Mouse (Mus musculus): ENCODE measurements around the gene Slc2a4. TPM values are rescaled to one million over a fixed set of nuclear protein-coding genes. Genes with fewer than 3 reads are reported as not detected.
A peak's percentile ranks its signal among the peaks of the same experiment; 100 is the strongest.

The Slc2a4 gene
- polyA plus RNA-seq, 1 experiment from 2014 or later: 2.7 TPM

DNA sequence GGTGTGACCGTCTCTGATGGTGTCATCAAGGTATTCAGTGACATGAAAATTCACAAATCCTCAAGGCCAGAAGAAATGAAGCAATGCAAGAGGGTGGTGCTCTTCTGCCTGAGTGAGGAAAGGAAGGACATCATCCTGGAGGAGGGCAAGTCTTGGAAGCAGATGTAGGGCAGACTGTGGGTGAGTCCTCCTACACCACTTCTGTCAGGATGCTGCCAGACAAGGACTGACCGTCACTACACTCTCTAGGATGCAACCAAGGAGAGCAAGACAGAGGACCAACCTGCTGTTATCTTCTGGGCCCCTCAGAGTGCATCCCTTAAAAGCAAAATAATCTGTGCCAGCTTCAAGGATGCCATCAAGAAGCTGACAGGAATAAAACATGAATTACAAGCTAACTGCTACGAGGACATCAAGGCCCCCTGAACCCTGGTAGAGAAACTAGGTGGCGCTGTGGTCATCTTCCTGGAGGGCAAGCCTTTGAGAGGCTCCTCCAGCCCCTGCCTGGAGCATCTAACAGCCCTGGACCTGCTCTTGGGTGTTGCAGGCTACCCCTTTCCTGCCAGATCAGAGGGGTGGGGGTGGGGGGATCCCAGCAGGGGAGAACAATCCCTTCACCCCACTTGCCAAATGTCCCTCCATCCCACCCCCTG lies 2.9 kb upstream of the Slc2a4 start:
- peaks cover 4% of the 10 kb centered on the region; the same call in 1 of the 2 replicates for H3K4me1 ChIP-seq (ENCODE audit: control insufficient read depth, insufficient read depth, low read length)
- no peak overlapping the region for H3K4me3 ChIP-seq (ENCODE audit: low read depth, low read length)
- H3K27ac ChIP-seq (ENCODE audit: low read depth, low read length): no peak overlapping the region
- peaks cover 3% of the 10 kb centered on the region; the same call in 1 of the 2 replicates for H3K27me3 ChIP-seq (ENCODE audit: control insufficient read depth, insufficient read depth, low read length)
- no peak for ATAC-seq (ENCODE audit: low read depth)
- H3K9ac ChIP-seq (replicated peaks; ENCODE audit: low read depth, low read length): no peak overlapping the region
- H3K4me2 ChIP-seq (ENCODE audit: low read depth, low read length): no peak overlapping the region
- WGBS: 44% methylated on average over 4 of the region's 4 CpGs
- H3K36me3 ChIP-seq (ENCODE audit: control insufficient read depth, insufficient read depth, low read length): no peaks in the 10 kb centered on the region
- no peaks in the 10 kb centered on the region for H3K9me3 ChIP-seq (ENCODE audit: control insufficient read depth, low read length)

GRCm38 (mm10) chr11:69948763-69949150 lies 769 bp upstream of the Slc2a4 start:
- Histone ChIP-seq H3K9ac (replicated peaks; ENCODE audit: low read depth, low read length) (no peak overlapping the region), H3K27ac (ENCODE audit: low read depth, low read length) (no peak overlapping the region)
- peak; percentile 52; the same call in 1 of the 2 replicates for ATAC-seq (ENCODE audit: low read depth)

DNA sequence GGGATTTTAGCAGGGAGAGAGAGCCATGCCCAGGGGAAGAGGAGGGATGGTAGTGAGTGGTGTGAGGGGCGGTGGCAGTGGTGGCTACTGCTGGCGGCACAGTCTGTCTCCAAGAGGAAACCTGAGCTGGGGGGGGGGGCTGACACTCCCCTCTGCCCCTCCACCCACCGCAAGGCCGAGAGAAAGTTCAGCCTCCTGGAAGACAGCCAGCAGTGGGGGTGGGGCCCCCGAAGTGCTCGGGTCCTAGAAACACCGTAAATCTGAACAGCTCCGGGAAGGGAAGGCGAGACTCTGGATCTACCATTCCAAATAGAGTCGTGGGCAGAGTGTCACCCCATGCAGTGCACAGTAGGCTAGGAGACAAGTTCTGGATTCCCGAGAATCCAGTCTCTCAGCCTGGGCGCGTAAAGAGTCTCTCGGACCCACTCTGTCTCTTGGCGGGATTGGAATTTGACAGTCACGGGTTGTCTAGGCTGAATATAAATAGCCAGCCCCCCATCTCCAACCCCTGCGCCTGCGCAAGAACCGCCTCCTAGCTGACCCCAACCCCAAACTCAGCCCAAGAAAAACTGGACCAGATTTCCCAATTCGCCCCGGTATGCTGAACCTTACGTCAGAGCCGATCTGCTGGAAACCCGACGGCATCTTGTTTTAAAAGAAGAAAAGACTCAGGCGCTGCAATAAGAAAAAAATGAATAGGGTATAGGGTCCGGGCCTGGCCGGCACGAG lies 487 bp downstream of the Slc2a4 start:
- Histone ChIP-seq H3K27me3 (ENCODE audit: control insufficient read depth, insufficient read depth, low read length) (peaks cover 3% of the 10 kb centered on the region; the same call in 1 of the 2 replicates), H3K36me3 (ENCODE audit: control insufficient read depth, insufficient read depth, low read length) (no peaks in the 10 kb centered on the region), H3K4me3 (ENCODE audit: low read depth, low read length) (peak overlapping the region; percentile 38), H3K4me1 (ENCODE audit: control insufficient read depth, insufficient read depth, low read length) (peaks cover 4% of the 10 kb centered on the region; the same call in 1 of the 2 replicates), H3K27ac (ENCODE audit: low read depth, low read length) (no peak overlapping the region), H3K9me3 (ENCODE audit: control insufficient read depth, low read length) (no peaks in the 10 kb centered on the region), H3K9ac (replicated peaks; ENCODE audit: low read depth, low read length) (peak overlapping the region; percentile 39; the same call in 1 of the 2 replicates), H3K4me2 (ENCODE audit: low read depth, low read length) (peak overlapping the region; percentile 50)
- ATAC-seq (ENCODE audit: low read depth): peak; percentile 48
- WGBS: 3% methylated on average over 28 of the region's 29 CpGs

More at GRCm38 (mm10) chr11:69948763-69949150, 769 bp upstream of the Slc2a4 start:
- WGBS: under 1% methylated on average over 14 of the region's 14 CpGs
- H3K4me2 ChIP-seq (ENCODE audit: low read depth, low read length): peak overlapping the region; percentile 50
- no peaks in the 10 kb centered on the region for H3K36me3 ChIP-seq (ENCODE audit: control insufficient read depth, insufficient read depth, low read length)
- no peaks in the 10 kb centered on the region for H3K9me3 ChIP-seq (ENCODE audit: control insufficient read depth, low read length)
- peaks cover 4% of the 10 kb centered on the region; the same call in 1 of the 2 replicates for H3K4me1 ChIP-seq (ENCODE audit: control insufficient read depth, insufficient read depth, low read length)
- H3K4me3 ChIP-seq (ENCODE audit: low read depth, low read length): peak overlapping the region; percentile 38; the same call in 1 of the 2 replicates
- H3K27me3 ChIP-seq (ENCODE audit: control insufficient read depth, insufficient read depth, low read length): peaks cover 3% of the 10 kb centered on the region; the same call in 1 of the 2 replicates

DNA sequence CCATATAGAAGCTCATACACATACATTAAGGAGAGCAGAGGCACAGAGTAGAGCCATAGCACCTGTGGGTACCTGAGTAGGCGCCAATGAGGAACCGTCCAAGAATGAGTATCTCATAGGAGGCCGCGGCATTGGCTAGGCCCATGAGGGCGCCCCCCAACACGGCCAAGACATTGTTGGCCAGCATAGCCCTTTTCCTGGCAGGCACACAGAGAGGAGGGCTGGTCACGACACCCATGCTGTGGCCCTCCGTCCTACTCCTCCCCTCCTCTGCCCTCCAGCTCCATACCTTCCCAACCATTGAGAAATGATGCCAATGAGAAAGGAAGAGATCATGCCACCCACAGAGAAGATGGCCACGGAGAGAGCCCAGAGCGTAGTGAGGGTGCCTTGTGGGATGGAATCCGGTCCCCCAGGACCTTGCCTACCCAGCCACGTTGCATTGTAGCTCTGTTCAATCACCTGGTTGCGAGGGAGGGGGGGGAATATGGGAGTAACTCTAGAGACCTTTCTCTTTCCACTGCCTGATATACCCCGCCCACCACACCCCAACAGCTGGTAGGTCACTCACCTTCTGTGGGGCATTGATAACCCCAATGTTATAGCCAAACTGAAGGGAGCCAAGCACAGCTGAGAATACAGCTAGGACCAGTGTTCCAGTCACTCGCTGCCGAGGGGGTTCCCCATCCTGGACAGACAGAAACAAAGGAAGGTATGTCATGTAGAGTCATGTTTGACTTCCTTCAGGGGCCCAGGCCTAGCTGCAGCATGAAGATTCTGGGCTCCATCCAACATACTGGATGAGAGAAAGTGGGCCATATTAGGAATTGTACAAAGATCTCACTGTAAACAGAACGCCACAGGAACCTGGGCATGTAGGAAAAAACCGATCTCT lies 1.7 kb downstream of the Slc2a4 start:
- 93% methylated on average over 18 of the region's 18 CpGs for WGBS
- Histone ChIP-seq H3K27me3 (ENCODE audit: control insufficient read depth, insufficient read depth, low read length) (peaks cover 3% of the 10 kb centered on the region; the same call in 1 of the 2 replicates), H3K4me2 (ENCODE audit: low read depth, low read length) (no peak overlapping the region)

GRCm38 (mm10) chr11:69945216-69945615 lies 2.8 kb downstream of the Slc2a4 start:
- ATAC-seq (ENCODE audit: low read depth): no peak
- WGBS: 79% methylated on average over 13 of the region's 13 CpGs
- H3K9me3 ChIP-seq (ENCODE audit: control insufficient read depth, low read length): no peaks in the 10 kb centered on the region

More for the DNA sequence above, 1.7 kb downstream of the Slc2a4 start:
- Histone ChIP-seq H3K4me3 (ENCODE audit: low read depth, low read length) (no peak overlapping the region), H3K9ac (replicated peaks; ENCODE audit: low read depth, low read length) (no peak overlapping the region), H3K27ac (ENCODE audit: low read depth, low read length) (no peak overlapping the region), H3K36me3 (ENCODE audit: control insufficient read depth, insufficient read depth, low read length) (no peaks in the 10 kb centered on the region), H3K4me1 (ENCODE audit: control insufficient read depth, insufficient read depth, low read length) (peaks cover 4% of the 10 kb centered on the region; the same call in 1 of the 2 replicates), H3K9me3 (ENCODE audit: control insufficient read depth, low read length) (no peaks in the 10 kb centered on the region)
- ATAC-seq (ENCODE audit: low read depth): no peak

DNA sequence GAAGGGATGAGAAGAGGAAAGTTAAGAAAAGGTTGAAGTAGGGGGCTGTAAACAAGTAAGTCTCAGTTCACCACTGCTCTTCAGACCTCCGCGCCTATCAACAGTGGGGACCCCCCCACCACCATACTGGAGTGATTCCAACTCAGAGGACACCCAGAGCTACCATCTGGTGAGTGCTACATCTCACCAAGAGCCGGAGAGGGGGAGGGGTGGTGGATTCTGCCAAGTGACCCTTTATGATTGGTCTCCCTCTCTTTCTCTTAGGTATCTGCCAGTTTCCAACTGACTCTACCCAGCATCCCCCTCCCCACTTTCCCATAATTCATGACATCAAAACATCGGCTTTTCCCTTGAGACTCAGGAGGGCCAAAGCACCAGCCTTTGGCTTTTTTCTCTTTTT lies 7.0 kb downstream of the Slc2a4 start:
- peaks cover 16% of the 10 kb centered on the region for H3K27me3 ChIP-seq (ENCODE audit: control insufficient read depth, insufficient read depth, low read length)
- 0 out of 2 replicates have a peak, but pooled peaks cover 6% of the 10 kb centered on the region for H3K4me1 ChIP-seq (ENCODE audit: control insufficient read depth, insufficient read depth, low read length)
- no peak for ATAC-seq (ENCODE audit: low read depth)
- no peaks in the 10 kb centered on the region for H3K36me3 ChIP-seq (ENCODE audit: control insufficient read depth, insufficient read depth, low read length)
- H3K4me3 ChIP-seq (ENCODE audit: low read depth, low read length): no peak overlapping the region
- no peak overlapping the region for H3K27ac ChIP-seq (ENCODE audit: low read depth, low read length)
- H3K4me2 ChIP-seq (ENCODE audit: low read depth, low read length): no peak overlapping the region
- no peaks in the 10 kb centered on the region for H3K9me3 ChIP-seq (ENCODE audit: control insufficient read depth, low read length)
- 68% methylated on average over 4 of the region's 4 CpGs for WGBS
- no peak overlapping the region for H3K9ac ChIP-seq (replicated peaks; ENCODE audit: low read depth, low read length)

More at GRCm38 (mm10) chr11:69945216-69945615, 2.8 kb downstream of the Slc2a4 start:
- Histone ChIP-seq H3K4me1 (ENCODE audit: control insufficient read depth, insufficient read depth, low read length) (peaks cover 4% of the 10 kb centered on the region; the same call in 1 of the 2 replicates), H3K27me3 (ENCODE audit: control insufficient read depth, insufficient read depth, low read length) (peaks cover 3% of the 10 kb centered on the region; the same call in 1 of the 2 replicates), H3K4me2 (ENCODE audit: low read depth, low read length) (no peak overlapping the region), H3K4me3 (ENCODE audit: low read depth, low read length) (no peak overlapping the region), H3K27ac (ENCODE audit: low read depth, low read length) (no peak overlapping the region), H3K36me3 (ENCODE audit: control insufficient read depth, insufficient read depth, low read length) (no peaks in the 10 kb centered on the region), H3K9ac (replicated peaks; ENCODE audit: low read depth, low read length) (no peak overlapping the region)

DNA sequence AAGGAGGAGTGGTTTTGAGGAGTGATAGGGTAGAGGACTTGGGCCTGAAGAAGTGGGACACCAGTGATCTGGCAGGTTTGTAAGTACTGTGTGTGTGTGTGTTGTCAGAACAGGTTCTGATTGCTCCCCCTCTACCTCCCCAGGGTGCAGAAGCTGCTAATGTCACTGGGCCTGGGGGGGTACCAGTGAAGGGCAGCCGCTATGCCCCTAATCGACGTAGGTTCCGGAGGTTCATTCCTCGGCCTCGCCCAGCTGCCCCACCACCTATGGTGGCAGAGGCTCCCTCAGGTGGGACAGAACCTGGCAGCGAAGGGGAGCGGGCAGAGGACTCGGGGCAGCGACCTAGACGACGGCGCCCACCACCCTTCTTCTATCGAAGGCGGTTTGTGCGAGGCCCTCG lies 8.3 kb downstream of the Slc2a4 start:
- WGBS: 96% methylated on average over 17 of the region's 17 CpGs
- Histone ChIP-seq H3K4me3 (ENCODE audit: low read depth, low read length) (no peak overlapping the region), H3K4me1 (ENCODE audit: control insufficient read depth, insufficient read depth, low read length) (0 out of 2 replicates have a peak, but pooled peaks cover 6% of the 10 kb centered on the region), H3K9ac (replicated peaks; ENCODE audit: low read depth, low read length) (no peak overlapping the region), H3K4me2 (ENCODE audit: low read depth, low read length) (no peak overlapping the region), H3K27me3 (ENCODE audit: control insufficient read depth, insufficient read depth, low read length) (peaks cover 16% of the 10 kb centered on the region), H3K9me3 (ENCODE audit: control insufficient read depth, low read length) (no peaks in the 10 kb centered on the region), H3K27ac (ENCODE audit: low read depth, low read length) (no peak overlapping the region), H3K36me3 (ENCODE audit: control insufficient read depth, insufficient read depth, low read length) (no peaks in the 10 kb centered on the region)
- ATAC-seq (ENCODE audit: low read depth): no peak

DNA sequence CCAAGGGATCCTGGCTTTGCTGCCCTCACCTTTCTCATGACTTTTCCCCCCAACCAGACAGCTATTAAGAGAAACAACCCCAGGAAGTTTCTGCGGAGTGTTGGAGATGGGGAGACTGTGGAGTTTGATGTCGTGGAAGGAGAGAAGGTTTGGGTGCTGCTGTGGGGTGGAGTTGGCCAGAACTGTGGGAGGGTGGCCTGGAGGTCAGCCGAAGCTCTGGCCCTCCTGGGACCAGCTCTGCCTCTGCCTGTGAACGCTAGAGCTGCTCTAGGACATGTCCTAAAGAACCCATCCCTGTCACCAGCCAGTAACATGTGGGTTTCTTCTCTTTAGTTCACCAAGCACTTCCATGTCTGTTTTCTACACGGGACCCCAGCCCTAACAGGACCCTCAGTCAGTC lies 8.8 kb downstream of the Slc2a4 start:
- no peak for ATAC-seq (ENCODE audit: low read depth)
- 63% methylated on average over 5 of the region's 5 CpGs for WGBS
- 0 out of 2 replicates have a peak, but pooled peaks cover 6% of the 10 kb centered on the region for H3K4me1 ChIP-seq (ENCODE audit: control insufficient read depth, insufficient read depth, low read length)
- H3K4me2 ChIP-seq (ENCODE audit: low read depth, low read length): no peak overlapping the region
- no peak overlapping the region for H3K4me3 ChIP-seq (ENCODE audit: low read depth, low read length)
- H3K27me3 ChIP-seq (ENCODE audit: control insufficient read depth, insufficient read depth, low read length): peaks cover 16% of the 10 kb centered on the region
- H3K9me3 ChIP-seq (ENCODE audit: control insufficient read depth, low read length): no peaks in the 10 kb centered on the region
- no peaks in the 10 kb centered on the region for H3K36me3 ChIP-seq (ENCODE audit: control insufficient read depth, insufficient read depth, low read length)
- no peak overlapping the region for H3K27ac ChIP-seq (ENCODE audit: low read depth, low read length)
- no peak overlapping the region for H3K9ac ChIP-seq (replicated peaks; ENCODE audit: low read depth, low read length)

Measured in neural tube, embryonic 14.5 days (tissue).